Mouse (Mus musculus) myocyte (in vitro differentiated cells): ENCODE measurements around the gene Plppr5. TPM values are rescaled to one million over a fixed set of nuclear protein-coding genes. Genes with fewer than 3 reads are reported as not detected.

Experiments used
- H3K27me3 ChIP-seq: one replicate; pipeline ENCODE4 v1.6.1; 2011; ENCODE audit not compliant: control insufficient read depth, insufficient read depth, insufficient read length
- H3K36me3 ChIP-seq: one replicate; pipeline ENCODE4 v1.6.1; 2011; ENCODE audit not compliant: control insufficient read depth, insufficient read depth
- H3K4me2 ChIP-seq: one replicate; pipeline ENCODE4 v1.6.1; 2011; ENCODE audit warnings: low read depth, control low read depth
- H3K4me3 ChIP-seq: one replicate; pipeline ENCODE4 v1.5.1; 2011; ENCODE audit warnings: mild to moderate bottlenecking, control low read depth, moderate library complexity
- H3K79me2 ChIP-seq: one replicate; pipeline ENCODE4 v1.6.1; 2011; ENCODE audit not compliant: control insufficient read depth, insufficient read depth
- H3ac ChIP-seq: one replicate; pipeline ENCODE4 v1.6.1; 2011; ENCODE audit not compliant: control insufficient read depth, insufficient read length
- CEBPB ChIP-seq: IDR thresholded peaks from 2 replicates; pipeline ENCODE4 v1.6.1; 2011; ENCODE audit warnings: mild to moderate bottlenecking, moderate library complexity; ENCODE audit not compliant: poor library complexity, insufficient read depth, severe bottlenecking
- E2F4 ChIP-seq: IDR thresholded peaks from one replicate; pipeline ENCODE4 v1.6.1; 2011; ENCODE audit warnings: mild to moderate bottlenecking, control low read depth, moderate library complexity; ENCODE audit not compliant: insufficient read depth
- MAX ChIP-seq: IDR thresholded peaks from one replicate; pipeline ENCODE4 v1.6.1; 2011; ENCODE audit warnings: low read depth, mild to moderate bottlenecking, control low read depth
- MYOD1 ChIP-seq, 3 experiments: IDR thresholded peaks; one replicate each; pipeline ENCODE4 v1.6.1; 2011; ENCODE audit warnings: control low read depth in 2 of 3, low read depth in 2 of 3, mild to moderate bottlenecking in 2 of 3, moderate library complexity in 1 of 3; ENCODE audit not compliant: insufficient read length in 2 of 3, control insufficient read depth in 1 of 3
- MYOG ChIP-seq, 3 experiments: IDR thresholded peaks; one replicate each; pipeline ENCODE4 v1.6.1; 2011; ENCODE audit warnings: control low read depth in 2 of 3, low read depth in 2 of 3, mild to moderate bottlenecking in 2 of 3; ENCODE audit not compliant: insufficient read length in 2 of 3, control insufficient read depth in 1 of 3, insufficient read depth in 1 of 3
- POLR2A ChIP-seq: IDR thresholded peaks from one replicate; pipeline ENCODE4 v1.6.1; 2011; ENCODE audit warnings: low read depth, mild to moderate bottlenecking, control low read depth, moderate library complexity; ENCODE audit not compliant: insufficient read length
- POLR2AphosphoS2 ChIP-seq: IDR thresholded peaks from one replicate; pipeline ENCODE4 v1.6.1; 2011; ENCODE audit warnings: low read depth, control low read depth; ENCODE audit not compliant: insufficient read length
- REST ChIP-seq: IDR thresholded peaks from one replicate; pipeline ENCODE4 v1.6.1; 2011; ENCODE audit warnings: mild to moderate bottlenecking, control low read depth, moderate library complexity; ENCODE audit not compliant: insufficient read depth, insufficient read length
- SRF ChIP-seq: IDR thresholded peaks from one replicate; pipeline ENCODE4 v1.6.1; 2011; ENCODE audit warnings: low read depth; ENCODE audit not compliant: control insufficient read depth, insufficient read length
- TCF12 ChIP-seq: IDR thresholded peaks from one replicate; pipeline ENCODE4 v1.6.1; 2011; ENCODE audit warnings: mild to moderate bottlenecking, control low read depth; ENCODE audit not compliant: poor library complexity, insufficient read depth, severe bottlenecking
- TCF3 ChIP-seq: IDR thresholded peaks from one replicate; pipeline ENCODE4 v1.6.1; 2011; ENCODE audit warnings: low read depth, control low read depth; ENCODE audit not compliant: insufficient read length
- USF1 ChIP-seq: IDR thresholded peaks from one replicate; pipeline ENCODE4 v1.6.1; 2011; ENCODE audit warnings: low read depth, mild to moderate bottlenecking, control low read depth, moderate library complexity
- polyA plus RNA-seq: library from polyadenylated mRNA; unstranded; fragments of >200 nt; fragmentation: generic; extraction: Trizol; gene quantifications from one replicate; pipeline ENCODE4 v1.2.1, GENCODE M21; 2012; ENCODE audit warnings: missing spikeins

Gene Plppr5
- polyA plus RNA-seq, 1 experiment = not detected

- TF ChIP-seq POLR2A = no peak
- TF ChIP-seq CEBPB = no peak
- H3K27me3 ChIP-seq = no peaks in the 10 kb centered on the region
- H3K79me2 ChIP-seq = no peaks in the 10 kb centered on the region
- H3ac ChIP-seq = no peak overlapping the region
- no peak overlapping the region for H3K4me3 ChIP-seq
- H3K4me2 ChIP-seq = no peak overlapping the region
- no peaks in the 10 kb centered on the region for H3K36me3 ChIP-seq
Measured at GRCm38 (mm10) chr3:117708788-117709187, 134.2 kb downstream of the Plppr5 start.

- Histone ChIP-seq H3K4me2 (no peak overlapping the region), H3K36me3 (no peaks in the 10 kb centered on the region), H3K79me2 (no peaks in the 10 kb centered on the region), H3K4me3 (no peak overlapping the region), H3K27me3 (no peaks in the 10 kb centered on the region), H3ac (no peak overlapping the region)
- TF ChIP-seq SRF = no peak
- no peak for TF ChIP-seq MYOG (IDR thresholded peaks at IDR 0.05; ENCODE audit: control insufficient read depth in 1 of 3, insufficient read depth in 1 of 3, insufficient read length in 2 of 3, low read depth in 2 of 3)
- TF ChIP-seq TCF3 = no peak
- TF ChIP-seq REST = no peak
Measured at GRCm38 (mm10) chr3:117716534-117717280, 142.1 kb downstream of the Plppr5 start.

GRCm38 (mm10) chr3:117723390-117723789, 148.8 kb downstream of the Plppr5 start:
- Histone ChIP-seq H3ac (no peak overlapping the region), H3K79me2 (no peaks in the 10 kb centered on the region), H3K36me3 (no peaks in the 10 kb centered on the region), H3K4me3 (no peak overlapping the region), H3K4me2 (no peak overlapping the region), H3K27me3 (no peaks in the 10 kb centered on the region)
- TF ChIP-seq REST (no peak), MAX (no peak), E2F4 (no peak), USF1 (no peak), CEBPB (no peak), POLR2AphosphoS2 (no peak), TCF3 (no peak), MYOD1 (IDR thresholded peaks at IDR 0.05; ENCODE audit: control insufficient read depth in 1 of 3, insufficient read length in 2 of 3, low read depth in 2 of 3) (no peak), POLR2A (no peak)

GRCm38 (mm10) chr3:117724521-117724920, 149.9 kb downstream of the Plppr5 start:
- H3K79me2 ChIP-seq = no peaks in the 10 kb centered on the region
- no peak overlapping the region for H3ac ChIP-seq
- no peak overlapping the region for H3K4me3 ChIP-seq
- H3K36me3 ChIP-seq = no peaks in the 10 kb centered on the region
- TF ChIP-seq MYOD1 (IDR thresholded peaks at IDR 0.05; ENCODE audit: control insufficient read depth in 1 of 3, insufficient read length in 2 of 3, low read depth in 2 of 3) (no peak), SRF (no peak), USF1 (no peak), POLR2A (no peak), POLR2AphosphoS2 (no peak)
- H3K4me2 ChIP-seq = no peak overlapping the region
- H3K27me3 ChIP-seq = no peaks in the 10 kb centered on the region

DNA sequence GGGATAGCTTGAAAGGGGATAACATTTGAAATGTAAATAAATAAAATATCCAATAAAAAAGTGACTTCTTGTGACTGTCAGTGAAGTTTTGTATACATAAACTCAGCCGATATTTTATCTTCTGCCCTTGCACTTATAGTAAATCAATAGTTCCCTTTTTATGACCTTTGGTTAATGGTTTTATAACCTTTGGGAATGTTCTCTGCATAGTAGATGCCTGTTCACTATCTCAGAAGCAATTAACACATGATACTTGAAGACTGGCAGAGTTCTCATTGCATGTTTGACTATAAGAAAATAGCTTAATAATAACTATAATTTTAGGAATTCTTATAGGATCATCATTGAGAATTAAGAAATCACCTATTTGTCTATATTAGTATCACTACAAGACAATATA, 150.9 kb downstream of the Plppr5 start:
- H3K4me3 ChIP-seq = no peak overlapping the region
- H3K36me3 ChIP-seq = no peaks in the 10 kb centered on the region
- H3K79me2 ChIP-seq = no peaks in the 10 kb centered on the region
- no peak for TF ChIP-seq REST
- no peak for TF ChIP-seq TCF12
- no peak overlapping the region for H3ac ChIP-seq
- H3K4me2 ChIP-seq = no peak overlapping the region
- no peaks in the 10 kb centered on the region for H3K27me3 ChIP-seq

GRCm38 (mm10) chr3:117728136-117728535, 153.5 kb downstream of the Plppr5 start:
- Histone ChIP-seq H3K79me2 (no peaks in the 10 kb centered on the region), H3ac (no peak overlapping the region), H3K27me3 (no peaks in the 10 kb centered on the region), H3K36me3 (no peaks in the 10 kb centered on the region), H3K4me2 (no peak overlapping the region), H3K4me3 (no peak overlapping the region)
- no peak for TF ChIP-seq REST
- no peak for TF ChIP-seq MAX
- no peak for TF ChIP-seq TCF3
- no peak for TF ChIP-seq MYOD1 (IDR thresholded peaks at IDR 0.05; ENCODE audit: control insufficient read depth in 1 of 3, insufficient read length in 2 of 3, low read depth in 2 of 3)
- no peak for TF ChIP-seq MYOG (IDR thresholded peaks at IDR 0.05; ENCODE audit: control insufficient read depth in 1 of 3, insufficient read depth in 1 of 3, insufficient read length in 2 of 3, low read depth in 2 of 3)
- TF ChIP-seq POLR2A = no peak
- no peak for TF ChIP-seq USF1
- TF ChIP-seq CEBPB = no peak
- TF ChIP-seq E2F4 = no peak
